Mouse (Mus musculus) forebrain, embryonic 16.5 days (tissue): ENCODE results near the gene Hcst. TPM values are rescaled to one million over a fixed set of nuclear protein-coding genes. Genes with fewer than 3 reads are reported as not detected.
A peak's percentile ranks its signal among the peaks of the same experiment; 100 is the strongest.

ENCODE experiments used
- ATAC-seq: fragments of 200-750 bp; cut with Nextera tagmentation; 2 replicates; pipeline ENCODE4 v1.8.0; 2017; ENCODE audit warnings: mild to moderate bottlenecking, moderate library complexity
- H3K27ac ChIP-seq: fragments of 300-500 bp; sonication (generic); 2 replicates; pipeline ENCODE4 v1.5.1; 2014; ENCODE audit warnings: low read length, control low read depth
- H3K27me3 ChIP-seq: fragments of 300-500 bp; sonication (generic); replicated peaks from 2 replicates; pipeline ENCODE4 v1.6.1; 2014; ENCODE audit warnings: low read length; ENCODE audit not compliant: control insufficient read depth, insufficient read depth
- H3K36me3 ChIP-seq: fragments of 300-500 bp; sonication (generic); 2 replicates; pipeline ENCODE4 v1.6.1; 2014; ENCODE audit not compliant: control insufficient read depth, insufficient read depth
- H3K4me1 ChIP-seq: fragments of 300-500 bp; sonication (generic); replicated peaks from 2 replicates; pipeline ENCODE4 v1.6.1; 2014; ENCODE audit warnings: low read length; ENCODE audit not compliant: control insufficient read depth, insufficient read depth
- H3K4me2 ChIP-seq: fragments of 300-500 bp; sonication (generic); 2 replicates; pipeline ENCODE4 v1.6.1; 2014; ENCODE audit warnings: mild to moderate bottlenecking, low read length, control low read depth
- H3K4me3 ChIP-seq: fragments of 300-500 bp; sonication (generic); replicated peaks from 2 replicates; pipeline ENCODE4 v1.5.1; 2014; ENCODE audit warnings: mild to moderate bottlenecking, low read length, control low read depth
- H3K9ac ChIP-seq: fragments of 300-500 bp; sonication (generic); replicated peaks from 2 replicates; pipeline ENCODE4 v1.6.1; 2014; ENCODE audit warnings: low read depth, low read length, control low read depth
- H3K9me3 ChIP-seq: fragments of 300-500 bp; sonication (generic); 2 replicates; pipeline ENCODE4 v1.6.1; 2016; ENCODE audit warnings: low read length; ENCODE audit not compliant: control insufficient read depth
- WGBS: fragments of 180-500 bp; shearing (Covaris S2); extraction: QIAGEN DNeasy Blood & Tissue Kit; methylation state at CpG from one replicate; pipeline ENCODE4 v1.1.7; 2014; 5-methylcytosine and 5-hydroxymethylcytosine counted together
- polyA plus RNA-seq: library from polyadenylated mRNA; unstranded; fragments of >200 nt; fragmentation: Nextera tagmentation; extraction: Ambion mirVana; gene quantifications from 2 replicates; pipeline ENCODE4 v1.2.1, GENCODE M21; 2015

Hcst gene
- polyA plus RNA-seq, 1 experiment from 2014 or later = not detected

DNA sequence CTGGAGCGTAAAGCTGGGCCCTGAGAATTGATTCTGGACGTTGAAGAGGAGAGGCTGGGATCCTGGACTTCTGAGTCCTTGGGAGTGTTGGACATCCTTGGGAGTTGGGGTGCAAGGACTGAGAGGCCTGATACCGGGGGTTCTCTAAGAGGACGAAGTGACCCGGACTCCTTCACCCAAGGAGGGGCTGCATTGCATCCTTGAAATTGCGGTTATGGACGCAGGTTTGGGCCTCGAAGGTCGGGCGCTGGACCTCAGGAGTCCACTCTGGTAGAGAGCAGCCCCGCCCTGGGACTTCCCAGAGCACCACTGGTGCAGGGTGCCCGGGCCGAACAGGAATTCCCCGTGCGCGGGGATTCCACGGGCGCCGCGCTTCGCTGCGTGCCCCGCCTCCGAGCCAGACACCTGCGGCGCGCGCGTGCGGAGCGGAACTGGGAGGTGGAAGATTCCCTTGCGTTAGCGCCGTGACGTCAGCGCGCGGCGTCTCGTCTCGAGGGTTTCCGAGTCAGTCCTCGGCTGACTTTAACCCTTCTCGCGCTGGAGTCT, 2.3 kb upstream of the Hcst start:
- Histone ChIP-seq H3K9me3 (no peaks in the 10 kb centered on the region), H3K36me3 (no peaks in the 10 kb centered on the region; the same call in 1 of the 2 replicates), H3K4me2 (peak overlapping the region; percentile 69), H3K27ac (peak overlapping the region; percentile 49; the same call in 1 of the 2 replicates), H3K9ac (peak overlapping the region; percentile 71), H3K4me1 (peaks cover 12% of the 10 kb centered on the region), H3K4me3 (peak overlapping the region; percentile 65), H3K27me3 (peaks cover 5% of the 10 kb centered on the region; the same call in 1 of the 2 replicates)
- peak; percentile 92 for ATAC-seq
- WGBS = under 1% methylated on average over 44 of the region's 45 CpGs

DNA sequence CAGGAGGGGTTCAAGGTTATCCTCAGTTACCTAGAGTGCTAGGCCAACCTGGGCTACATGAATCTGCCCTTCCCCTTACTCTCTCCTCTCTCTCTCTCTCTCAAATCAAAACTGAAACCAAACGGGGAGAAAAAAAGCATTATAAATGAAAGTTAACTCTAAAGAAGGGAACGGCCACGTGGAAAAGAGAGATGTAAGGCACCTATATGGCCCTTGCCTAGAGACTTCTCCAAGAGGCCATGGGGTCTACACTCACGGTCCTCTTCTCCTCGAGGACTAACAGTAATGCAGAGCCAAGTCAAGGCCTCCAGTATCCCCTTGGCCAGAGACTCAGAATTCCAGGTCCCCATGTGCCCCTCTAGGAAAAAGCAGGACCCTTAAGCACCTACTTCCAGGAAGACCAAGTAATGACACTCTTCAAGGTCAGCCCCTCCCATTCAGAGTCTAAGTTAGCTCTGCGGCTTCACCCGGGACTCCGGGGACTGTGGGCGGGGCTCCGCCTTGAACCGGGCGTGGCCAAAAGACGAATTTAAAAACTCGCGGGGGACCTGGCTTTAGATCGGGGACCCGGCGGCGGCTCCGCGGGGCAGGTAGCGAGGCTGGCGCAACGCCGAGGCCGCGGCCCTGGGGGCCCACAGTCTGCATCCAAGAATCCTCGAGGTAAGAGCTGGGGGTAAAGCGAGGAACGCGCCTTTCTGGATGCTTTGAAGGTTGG, 1.7 kb upstream of the Hcst start, which contains the start of gene Nfkbid:
Gene Nfkbid, plus strand, starts transcription at position 558 of the 715 bp plus-strand sequence.
- ATAC-seq = peak; percentile 27
- H3K9me3 ChIP-seq = no peaks in the 10 kb centered on the region
- peak within 1 kb of the TSS; percentile 49; the same call in 1 of the 2 replicates for H3K27ac ChIP-seq
- H3K4me2 ChIP-seq = peak within 1 kb of the TSS; percentile 69
- H3K9ac ChIP-seq = peak within 1 kb of the TSS; percentile 71
- H3K27me3 ChIP-seq = peaks cover 5% of the 10 kb centered on the region; the same call in 1 of the 2 replicates
- peaks cover 12% of the 10 kb centered on the region for H3K4me1 ChIP-seq
- 9% methylated on average over 31 of the region's 31 CpGs for WGBS
- H3K36me3 ChIP-seq = no peaks in the 10 kb centered on the region; the same call in 1 of the 2 replicates
- H3K4me3 ChIP-seq = peak within 1 kb of the TSS; percentile 65

DNA sequence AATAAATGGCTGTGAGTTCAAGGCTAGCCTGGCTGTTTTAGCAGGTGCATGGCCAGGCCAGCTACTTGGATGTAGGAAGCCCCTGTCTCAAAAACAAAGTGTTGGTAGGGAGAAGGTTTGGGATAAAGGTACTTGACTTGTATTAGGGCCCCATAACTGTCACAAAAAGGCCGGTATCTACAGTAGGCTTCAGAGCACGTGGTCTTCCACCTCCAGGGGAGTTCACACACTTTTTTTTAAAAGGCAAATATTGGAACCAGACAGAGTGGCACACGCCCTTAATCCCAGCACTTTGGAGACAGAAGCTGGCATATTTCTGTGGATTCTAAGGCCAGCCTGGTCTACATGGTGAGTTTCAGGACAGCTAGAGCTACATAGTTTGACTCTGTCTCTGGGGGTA, 1.0 kb upstream of the Hcst start:
- Histone ChIP-seq H3K36me3 (no peaks in the 10 kb centered on the region), H3K27me3 (peaks cover 5% of the 10 kb centered on the region; the same call in 1 of the 2 replicates), H3K9ac (no peak overlapping the region), H3K4me3 (no peak overlapping the region), H3K27ac (no peak overlapping the region), H3K4me1 (peaks cover 12% of the 10 kb centered on the region), H3K9me3 (no peaks in the 10 kb centered on the region), H3K4me2 (no peak overlapping the region)
- WGBS = 86% methylated on average over 3 of the region's 3 CpGs
- no peak for ATAC-seq

DNA sequence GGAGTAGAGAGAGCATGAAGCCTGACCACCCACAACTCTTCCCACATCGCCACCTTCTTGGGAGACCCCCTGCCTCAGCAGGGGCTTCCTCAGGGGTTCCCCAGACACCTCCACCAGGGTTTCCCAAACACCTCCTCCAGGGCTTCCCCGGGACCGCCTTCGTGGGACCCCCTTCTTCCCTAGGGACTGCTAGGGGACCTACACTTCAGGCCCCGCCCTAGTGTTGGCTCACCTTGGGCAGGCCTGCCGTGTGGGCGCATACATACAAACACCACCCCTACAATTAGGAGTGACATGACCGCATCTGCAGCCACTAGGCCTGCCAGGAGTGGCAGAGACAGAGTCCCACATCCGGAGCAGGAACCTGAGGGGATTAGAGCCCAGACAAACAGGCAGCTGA, 1.8 kb downstream of the Hcst start:
- no peak for ATAC-seq
- WGBS = 82% methylated on average over 9 of the region's 9 CpGs
- peaks cover 5% of the 10 kb centered on the region; the same call in 1 of the 2 replicates for H3K27me3 ChIP-seq
- H3K36me3 ChIP-seq = no peaks in the 10 kb centered on the region
- H3K9me3 ChIP-seq = no peaks in the 10 kb centered on the region
- no peak overlapping the region for H3K4me3 ChIP-seq
- H3K4me2 ChIP-seq = no peak overlapping the region
- peaks cover 7% of the 10 kb centered on the region for H3K4me1 ChIP-seq
- no peak overlapping the region for H3K27ac ChIP-seq
- no peak overlapping the region for H3K9ac ChIP-seq

DNA sequence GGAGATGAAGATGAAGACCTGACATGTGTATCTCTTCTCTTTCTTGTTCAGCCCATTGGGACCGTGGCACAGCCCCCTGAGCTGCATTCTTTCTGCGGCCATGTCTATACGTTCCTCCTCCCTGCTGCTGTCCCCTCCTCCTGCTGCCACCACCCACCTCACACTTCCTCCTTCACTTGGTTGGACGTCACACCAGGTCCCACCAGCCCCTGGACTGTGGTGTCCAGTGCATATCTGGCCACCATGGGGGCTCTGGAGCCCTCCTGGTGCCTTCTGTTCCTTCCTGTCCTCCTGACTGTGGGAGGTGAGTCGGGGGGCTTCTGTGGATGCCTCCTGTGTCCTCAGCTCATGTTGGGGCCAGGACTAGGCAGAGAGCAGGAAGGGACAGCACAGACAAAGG, 6.1 kb downstream of the Hcst start, which contains the start of gene Tyrobp:
Gene Tyrobp, plus strand, starts transcription at position 165 of the 400 bp plus-strand sequence.
- Histone ChIP-seq H3K36me3 (no peaks in the 10 kb centered on the region), H3K4me2 (no peak within 1 kb of the TSS), H3K27me3 (0 out of 2 replicates have a peak, but pooled peaks cover 4% of the 10 kb centered on the region), H3K27ac (no peak within 1 kb of the TSS), H3K4me1 (no peaks in the 10 kb centered on the region), H3K4me3 (no peak within 1 kb of the TSS), H3K9ac (no peak within 1 kb of the TSS), H3K9me3 (no peaks in the 10 kb centered on the region)
- 73% methylated on average over 5 of the region's 5 CpGs for WGBS
- ATAC-seq = no peak

DNA sequence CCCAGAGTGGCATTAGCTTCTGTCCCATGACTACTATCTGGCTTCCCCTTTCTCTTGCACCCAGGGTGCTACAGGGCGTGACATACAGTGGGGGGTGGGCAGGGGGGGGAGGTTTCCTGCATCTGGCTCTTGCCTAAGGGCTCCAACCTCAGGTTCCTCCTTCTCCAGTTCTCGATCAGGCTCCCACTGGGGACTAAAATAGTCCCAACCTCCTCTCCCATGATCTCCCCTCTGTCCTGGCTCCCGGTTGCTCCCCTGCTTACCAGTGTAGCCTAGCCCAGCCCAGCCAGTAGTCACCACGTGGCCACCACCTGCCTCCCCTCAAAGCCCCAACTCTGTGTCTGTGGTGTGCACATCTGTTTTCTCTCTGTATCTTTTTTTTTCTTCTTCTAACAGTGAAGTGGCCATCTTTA, 6.9 kb downstream of the Hcst start:
- WGBS = 59% methylated on average over 4 of the region's 4 CpGs
- no peaks in the 10 kb centered on the region for H3K9me3 ChIP-seq

DNA sequence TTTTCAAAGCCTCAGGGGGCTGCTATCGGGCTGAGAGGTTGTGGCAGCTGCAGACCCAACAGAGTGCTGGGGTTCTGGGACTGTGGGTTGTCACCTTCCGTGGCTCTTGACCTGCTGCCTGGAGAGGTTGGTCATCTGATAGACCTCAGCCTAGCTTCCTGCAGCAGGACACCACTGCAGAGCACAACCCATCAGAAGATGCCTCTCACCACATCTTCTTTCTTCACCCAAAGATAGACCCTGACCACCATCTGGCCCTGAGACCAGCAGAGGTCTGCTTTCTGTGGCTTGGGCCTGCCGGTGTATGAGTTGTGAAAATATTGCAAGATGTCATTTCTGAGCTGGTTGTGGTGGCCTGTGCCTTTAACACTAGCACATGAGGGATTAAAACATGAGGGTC, 8.6 kb downstream of the Hcst start:
- Histone ChIP-seq H3K4me1 (no peaks in the 10 kb centered on the region), H3K9ac (no peak overlapping the region), H3K9me3 (no peaks in the 10 kb centered on the region), H3K4me3 (no peak overlapping the region), H3K27me3 (0 out of 2 replicates have a peak, but pooled peaks cover 4% of the 10 kb centered on the region), H3K27ac (no peak overlapping the region), H3K4me2 (no peak overlapping the region), H3K36me3 (no peaks in the 10 kb centered on the region)
- WGBS = 84% methylated on average over 3 of the region's 3 CpGs
- no peak for ATAC-seq

More for the DNA sequence above, 6.9 kb downstream of the Hcst start:
- no peak for ATAC-seq
- no peak overlapping the region for H3K27ac ChIP-seq
- H3K4me3 ChIP-seq = no peak overlapping the region
- no peaks in the 10 kb centered on the region for H3K4me1 ChIP-seq
- H3K4me2 ChIP-seq = no peak overlapping the region
- H3K36me3 ChIP-seq = no peaks in the 10 kb centered on the region
- 0 out of 2 replicates have a peak, but pooled peaks cover 4% of the 10 kb centered on the region for H3K27me3 ChIP-seq
- H3K9ac ChIP-seq = no peak overlapping the region

DNA sequence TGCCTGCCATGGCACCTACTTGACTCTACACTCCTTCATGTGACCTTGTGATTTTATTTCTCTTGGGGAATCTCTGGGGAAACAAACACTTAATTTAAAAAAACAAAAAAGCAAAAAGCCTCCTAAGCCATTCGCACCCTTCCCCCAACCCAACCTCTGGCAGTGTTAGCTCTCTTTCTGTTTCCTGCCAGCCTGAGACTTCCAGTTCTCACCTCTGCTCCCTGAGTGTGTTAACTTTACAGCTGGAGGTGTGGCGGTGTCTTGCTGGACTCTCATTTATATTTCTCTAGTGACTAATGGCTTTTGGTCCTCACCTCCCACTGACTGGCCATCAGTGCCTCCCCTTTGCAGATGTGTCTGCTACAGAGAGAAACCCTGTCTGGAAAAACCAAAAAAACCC, 9.9 kb downstream of the Hcst start:
- H3K9ac ChIP-seq = no peak overlapping the region
- no peaks in the 10 kb centered on the region for H3K4me1 ChIP-seq
- no peak overlapping the region for H3K4me2 ChIP-seq
- H3K36me3 ChIP-seq = no peaks in the 10 kb centered on the region
- H3K27ac ChIP-seq = no peak overlapping the region
- no peak overlapping the region for H3K4me3 ChIP-seq
- 0 out of 2 replicates have a peak, but pooled peaks cover 4% of the 10 kb centered on the region for H3K27me3 ChIP-seq
- 90% methylated on average over 2 of the region's 2 CpGs for WGBS
- no peaks in the 10 kb centered on the region for H3K9me3 ChIP-seq
- no peak for ATAC-seq

DNA sequence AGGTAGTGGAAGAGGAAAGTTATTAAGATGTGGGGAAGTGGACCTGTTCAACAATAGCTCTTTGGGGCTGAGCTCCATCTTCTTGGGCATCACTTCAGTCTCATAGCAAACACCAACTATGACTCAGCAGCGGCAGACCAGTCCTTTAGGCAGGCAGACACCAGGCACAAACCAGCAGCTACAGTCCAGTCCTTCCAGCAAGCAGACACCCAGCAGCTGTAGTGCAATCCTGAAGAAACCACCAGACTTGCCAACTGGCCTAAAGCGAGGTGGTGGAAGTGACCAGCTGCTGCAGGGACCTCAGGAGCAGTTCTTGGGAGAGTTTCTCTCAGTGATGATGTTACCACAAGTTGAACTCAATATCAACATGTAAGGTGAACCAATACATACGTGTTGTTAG, 11.0 kb downstream of the Hcst start:
- Histone ChIP-seq H3K4me1 (no peaks in the 10 kb centered on the region), H3K9ac (no peak overlapping the region), H3K4me3 (no peak overlapping the region), H3K27ac (no peak overlapping the region), H3K9me3 (no peaks in the 10 kb centered on the region), H3K27me3 (0 out of 2 replicates have a peak, but pooled peaks cover 4% of the 10 kb centered on the region), H3K36me3 (no peaks in the 10 kb centered on the region), H3K4me2 (no peak overlapping the region)
- ATAC-seq = no peak
- 75% methylated on average over 3 of the region's 3 CpGs for WGBS
